Mouse (Mus musculus) MEL (cell line): ENCODE measurements around the gene Clic1. TPM values are rescaled to one million over a fixed set of nuclear protein-coding genes. Genes with fewer than 3 reads are reported as not detected.

Experiments
- DNase-seq: peaks from one replicate; pipeline ENCODE4 v3.0.0; 2011; ENCODE audit warnings: low read depth, low spot score
- H3K27ac ChIP-seq: 2 replicates; pipeline ENCODE4 v1.5.1; 2012; ENCODE audit warnings: low read depth, mild to moderate bottlenecking, control low read depth, low read length, moderate library complexity; ENCODE audit not compliant: control insufficient read depth
- H3K27me3 ChIP-seq, 2 experiments: fragments of 150-350 bp in 1 of 2; sonication (generic) in 1 of 2; 2 replicates each; pipeline ENCODE4 v1.6.1; 2012; ENCODE audit warnings: low read length in 2 of 2, mild to moderate bottlenecking in 2 of 2, improper control_type of control experiment in 1 of 2, moderate library complexity in 1 of 2; ENCODE audit not compliant: insufficient read depth in 2 of 2, control insufficient read depth in 1 of 2
- H3K36me3 ChIP-seq, 2 experiments: 2 replicates each; pipeline ENCODE4 v1.6.1; 2012 to 2014; ENCODE audit warnings: low read length in 2 of 2, improper control_type of control experiment in 1 of 2, inconsistent platforms in 1 of 2, mild to moderate bottlenecking in 1 of 2; ENCODE audit not compliant: insufficient read depth in 2 of 2, control insufficient read depth in 1 of 2
- H3K4me1 ChIP-seq, 2 experiments: fragments of 150-350 bp in 1 of 2; sonication (generic) in 1 of 2; 2 replicates each; pipeline ENCODE4 v1.6.1; 2012; ENCODE audit warnings: low read length in 2 of 2, improper control_type of control experiment in 1 of 2, mild to moderate bottlenecking in 1 of 2; ENCODE audit not compliant: insufficient read depth in 2 of 2, control insufficient read depth in 1 of 2
- H3K4me3 ChIP-seq, 2 experiments: fragments of 150-350 bp in 1 of 2; sonication (generic) in 1 of 2; 2 replicates each; pipeline ENCODE4 v1.5.1; 2012; ENCODE audit warnings: low read depth in 2 of 2, low read length in 2 of 2, mild to moderate bottlenecking in 2 of 2, moderate library complexity in 2 of 2, control low read depth in 1 of 2, improper control_type of control experiment in 1 of 2; ENCODE audit not compliant: control insufficient read depth in 1 of 2, insufficient read depth in 1 of 2
- H3K79me2 ChIP-seq: 2 replicates; pipeline ENCODE4 v1.6.1; 2012; ENCODE audit warnings: mild to moderate bottlenecking, low read length, moderate library complexity; ENCODE audit not compliant: control insufficient read depth, poor library complexity, insufficient read depth
- H3K9ac ChIP-seq: 2 replicates; pipeline ENCODE4 v1.6.1; 2012; ENCODE audit warnings: low read depth, mild to moderate bottlenecking, control low read depth, low read length, moderate library complexity; ENCODE audit not compliant: control insufficient read depth, poor library complexity, severe bottlenecking
- H3K9me3 ChIP-seq: fragments of 150-350 bp; sonication (generic); replicated peaks from 2 replicates; pipeline ENCODE4 v1.6.1; 2012; ENCODE audit warnings: mild to moderate bottlenecking, low read length, improper control_type of control experiment, moderate library complexity; ENCODE audit not compliant: insufficient read depth
- BHLHE40 ChIP-seq: IDR thresholded peaks from 2 replicates; pipeline ENCODE4 v1.6.1; 2012; ENCODE audit warnings: low read depth, mild to moderate bottlenecking, inconsistent platforms, low read length, improper control_type of control experiment, borderline replicate concordance
- CTCF ChIP-seq, 3 experiments: IDR thresholded peaks in 2 of 3; conservative IDR thresholded peaks in 1 of 3; 2 replicates each; pipeline ENCODE4 v1.5.1; 2011 to 2012; ENCODE audit warnings: low read length in 3 of 3, low read depth in 2 of 3, mild to moderate bottlenecking in 2 of 3, improper control_type of control experiment in 1 of 3, inconsistent platforms in 1 of 3, mixed read lengths in 1 of 3, moderate library complexity in 1 of 3; ENCODE audit not compliant: control insufficient read depth in 1 of 3, insufficient read depth in 1 of 3, poor library complexity in 1 of 3, severe bottlenecking in 1 of 3
- E2F4 ChIP-seq: IDR thresholded peaks from 2 replicates; pipeline ENCODE4 v1.6.1; 2011; ENCODE audit warnings: low read depth, low read length, improper control_type of control experiment, borderline replicate concordance
- EP300 ChIP-seq, 2 experiments: IDR thresholded peaks; 2 replicates each; pipeline ENCODE4 v1.6.1; 2011; ENCODE audit warnings: improper control_type of control experiment in 2 of 2, low read length in 2 of 2, low read depth in 1 of 2, mild to moderate bottlenecking in 1 of 2
- ETS1 ChIP-seq: IDR thresholded peaks from 2 replicates; pipeline ENCODE4 v1.6.1; 2012; ENCODE audit warnings: low read depth, mild to moderate bottlenecking, inconsistent platforms, low read length, improper control_type of control experiment, moderate library complexity
- GABPA ChIP-seq: IDR thresholded peaks from 2 replicates; pipeline ENCODE4 v1.6.1; 2012; ENCODE audit warnings: low read depth, mild to moderate bottlenecking, inconsistent platforms, low read length, improper control_type of control experiment, moderate library complexity
- JUND ChIP-seq: IDR thresholded peaks from 2 replicates; pipeline ENCODE4 v1.6.1; 2011; ENCODE audit warnings: low read depth, mild to moderate bottlenecking, improper control_type of control experiment, low read length
- KAT2A ChIP-seq: conservative IDR thresholded peaks from 2 replicates; pipeline ENCODE4 v1.6.1; 2012; ENCODE audit warnings: low read depth, low read length, improper control_type of control experiment, inconsistent platforms
- MAFK ChIP-seq: IDR thresholded peaks from 2 replicates; pipeline ENCODE4 v1.6.1; 2011; ENCODE audit warnings: low read depth, mild to moderate bottlenecking, low read length, improper control_type of control experiment, borderline replicate concordance
- MAX ChIP-seq: IDR thresholded peaks from 2 replicates; pipeline ENCODE4 v1.6.1; 2011; ENCODE audit warnings: low read length, improper control_type of control experiment
- MEF2A ChIP-seq: IDR thresholded peaks from 2 replicates; pipeline ENCODE4 v1.6.1; 2014; ENCODE audit warnings: low read depth, mild to moderate bottlenecking, inconsistent platforms, low read length, improper control_type of control experiment; ENCODE audit not compliant: poor library complexity, insufficient replicate concordance, severe bottlenecking; ENCODE audit errors: extremely low read depth
- MXI1 ChIP-seq: IDR thresholded peaks from 2 replicates; pipeline ENCODE4 v1.6.1; 2011; ENCODE audit warnings: mild to moderate bottlenecking, low read depth, low read length, improper control_type of control experiment
- MYC ChIP-seq: IDR thresholded peaks from 2 replicates; pipeline ENCODE4 v1.6.1; 2011; ENCODE audit warnings: low read depth, mild to moderate bottlenecking, low read length, improper control_type of control experiment, moderate library complexity
- POLR2AphosphoS2 ChIP-seq: IDR thresholded peaks from 2 replicates; pipeline ENCODE4 v1.6.1; 2011; ENCODE audit warnings: low read length, improper control_type of control experiment
- POLR2AphosphoS5 ChIP-seq: IDR thresholded peaks from 2 replicates; pipeline ENCODE4 v1.6.1; 2012; ENCODE audit warnings: low read depth, borderline replicate concordance, mild to moderate bottlenecking, inconsistent platforms, low read length, moderate library complexity, mixed read lengths
- RAD21 ChIP-seq: IDR thresholded peaks from 2 replicates; pipeline ENCODE4 v1.6.1; 2011; ENCODE audit warnings: mild to moderate bottlenecking, low read depth, low read length, improper control_type of control experiment
- SIN3A ChIP-seq: IDR thresholded peaks from 2 replicates; pipeline ENCODE4 v1.6.1; 2012; ENCODE audit warnings: low read length, improper control_type of control experiment, inconsistent platforms
- SMC3 ChIP-seq: IDR thresholded peaks from 2 replicates; pipeline ENCODE4 v1.6.1; 2011; ENCODE audit warnings: low read depth, low read length, improper control_type of control experiment
- TCF12 ChIP-seq: IDR thresholded peaks from 2 replicates; pipeline ENCODE4 v1.6.1; 2014; ENCODE audit warnings: low read depth, mild to moderate bottlenecking, inconsistent platforms, low read length, improper control_type of control experiment, moderate library complexity
- UBTF ChIP-seq: IDR thresholded peaks from 2 replicates; pipeline ENCODE4 v1.6.1; 2012; ENCODE audit warnings: low read depth, mild to moderate bottlenecking, inconsistent platforms, low read length, improper control_type of control experiment, moderate library complexity, borderline replicate concordance; ENCODE audit not compliant: insufficient read depth
- USF1 ChIP-seq: IDR thresholded peaks from 2 replicates; pipeline ENCODE4 v1.6.1; 2014; ENCODE audit warnings: low read depth, mild to moderate bottlenecking, inconsistent platforms, low read length, improper control_type of control experiment, moderate library complexity
- USF2 ChIP-seq, 2 experiments: IDR thresholded peaks; 2 replicates each; pipeline ENCODE4 v1.6.1; 2011 to 2012; ENCODE audit warnings: improper control_type of control experiment in 2 of 2, low read length in 2 of 2, borderline replicate concordance in 1 of 2, inconsistent platforms in 1 of 2, low read depth in 1 of 2, mild to moderate bottlenecking in 1 of 2; ENCODE audit not compliant: insufficient read depth in 1 of 2
- ZC3H11A ChIP-seq: IDR thresholded peaks from 2 replicates; pipeline ENCODE4 v1.6.1; 2012; ENCODE audit warnings: low read depth, mild to moderate bottlenecking, inconsistent platforms, low read length, improper control_type of control experiment
- ZKSCAN1 ChIP-seq: IDR thresholded peaks from 2 replicates; pipeline ENCODE4 v1.6.1; 2012; ENCODE audit warnings: low read depth, mild to moderate bottlenecking, inconsistent platforms, low read length, improper control_type of control experiment, moderate library complexity
- ZMIZ1 ChIP-seq: IDR thresholded peaks from 2 replicates; pipeline ENCODE4 v1.6.1; 2012; ENCODE audit warnings: low read depth, mild to moderate bottlenecking, inconsistent platforms, low read length, improper control_type of control experiment, moderate library complexity
- ZNF384 ChIP-seq: IDR thresholded peaks from 2 replicates; pipeline ENCODE4 v1.6.1; 2012; ENCODE audit warnings: low read depth, mild to moderate bottlenecking, inconsistent platforms, low read length, improper control_type of control experiment
- polyA plus RNA-seq, 2 experiments: library from polyadenylated mRNA; stranded (reverse) in 1 of 2; unstranded in 1 of 2; fragments of >175 nt in 1 of 2; fragments of >200 nt in 1 of 2; gene quantifications; 2 replicates each; pipeline versions ENCODE4 v1.2.1 to v1.2.4; 2012; ENCODE audit warnings: low replicate concordance in 2 of 2, low read depth in 1 of 2; ENCODE audit not compliant: insufficient read length in 2 of 2, insufficient read depth in 1 of 2, missing spikeins in 1 of 2
- total RNA-seq: library from RNA; depleted of rRNA; stranded (reverse); fragments of 300-350 nt; gene quantifications from 2 replicates; pipeline ENCODE4 v1.2.3, GENCODE M21; 2012

The Clic1 gene
- total and polyA plus RNA-seq, 3 experiments, result 309 to 335 (median 333) TPM

GRCm38 (mm10) chr17:35088151-35088550, 38.4 kb downstream of the Clic1 start:
- H3K36me3 ChIP-seq, result peaks cover 0 to 20% of the 10 kb centered on the region in 2 experiments; a peak in 2 of 4 replicates
- no peaks in the 10 kb centered on the region for H3K9me3 ChIP-seq
- no peaks in the 10 kb centered on the region for H3K27me3 ChIP-seq
- peak; percentile 52 for DNase-seq
- peaks cover 18% of the 10 kb centered on the region for H3K79me2 ChIP-seq
- peak overlapping the region; percentile 81 for H3K27ac ChIP-seq
- H3K4me1 ChIP-seq, result peaks cover 5 to 41% of the 10 kb centered on the region in 2 experiments
- TF ChIP-seq JUND, result no peak
- TF ChIP-seq USF1, result no peak
- peak; percentile 30 for TF ChIP-seq ZC3H11A
- peak; percentile 69 for TF ChIP-seq ZNF384
- no peak for TF ChIP-seq MAX
- TF ChIP-seq MXI1, result no peak
- no peak for TF ChIP-seq ZKSCAN1
- no peak for TF ChIP-seq KAT2A
- no peak for TF ChIP-seq MAFK
- peak; percentile 29 to 59 (median 37) for TF ChIP-seq CTCF (IDR thresholded peaks at IDR 0.05 in 2 of 3, conservative IDR thresholded peaks at IDR 0.05 in 1 of 3; ENCODE audit: control insufficient read depth in 1 of 3, insufficient read depth in 1 of 3, low read depth in 2 of 3, low read length in 3 of 3, poor library complexity in 1 of 3, severe bottlenecking in 1 of 3)
- no peak for TF ChIP-seq SIN3A
- TF ChIP-seq POLR2AphosphoS2, result no peak
- no peak; the same call in 1 of the 2 replicates for TF ChIP-seq RAD21
- TF ChIP-seq TCF12, result no peak
- 0 out of 2 replicates have a peak, but pooled peaks have one; percentile 23 for TF ChIP-seq MYC
- TF ChIP-seq EP300 (IDR thresholded peaks at IDR 0.05; ENCODE audit: low read depth in 1 of 2, low read length in 2 of 2), result no peak
- no peak for TF ChIP-seq E2F4
- no peak for TF ChIP-seq BHLHE40
- TF ChIP-seq USF2 (IDR thresholded peaks at IDR 0.05; ENCODE audit: borderline replicate concordance in 1 of 2, insufficient read depth in 1 of 2, low read depth in 1 of 2, low read length in 2 of 2), result no peak
- no peak for TF ChIP-seq POLR2AphosphoS5
- no peak for TF ChIP-seq ETS1
- TF ChIP-seq MEF2A, result no peak
- no peak for TF ChIP-seq UBTF
- no peak for TF ChIP-seq GABPA
- TF ChIP-seq SMC3, result peak; percentile 46
- no peak for TF ChIP-seq ZMIZ1
- H3K9ac ChIP-seq, result peak overlapping the region; percentile 87
- H3K4me3 ChIP-seq, result no peak overlapping the region
